Mouse (Mus musculus) embryonic fibroblast, embryonic 13.5 days (primary cell): ENCODE measurements at regions not wholly inside any gene's neighbourhood (a gene's known extent, or its start where the extent isn't known, plus 50 kb on each side); places are given as distances from the start of the nearest gene placed in this dataset.

Experiments
- CTCF ChIP-seq: IDR thresholded peaks from 2 replicates; pipeline ENCODE4 v1.5.1; 2011; ENCODE audit warnings: mild to moderate bottlenecking, control low read depth, low read length, moderate library complexity, borderline replicate concordance; ENCODE audit not compliant: insufficient read depth
- POLR2A ChIP-seq: IDR thresholded peaks from 2 replicates; pipeline ENCODE4 v1.6.1; 2011; ENCODE audit warnings: low read depth, mild to moderate bottlenecking, control low read depth, low read length, moderate library complexity

GRCm38 (mm10) chr15:90333275-90333674, 109.2 kb downstream of the Alg10b start:
- no peak for TF ChIP-seq CTCF
- no peak for TF ChIP-seq POLR2A
